Mouse (Mus musculus): ENCODE results near the gene Dgki.

DNA sequence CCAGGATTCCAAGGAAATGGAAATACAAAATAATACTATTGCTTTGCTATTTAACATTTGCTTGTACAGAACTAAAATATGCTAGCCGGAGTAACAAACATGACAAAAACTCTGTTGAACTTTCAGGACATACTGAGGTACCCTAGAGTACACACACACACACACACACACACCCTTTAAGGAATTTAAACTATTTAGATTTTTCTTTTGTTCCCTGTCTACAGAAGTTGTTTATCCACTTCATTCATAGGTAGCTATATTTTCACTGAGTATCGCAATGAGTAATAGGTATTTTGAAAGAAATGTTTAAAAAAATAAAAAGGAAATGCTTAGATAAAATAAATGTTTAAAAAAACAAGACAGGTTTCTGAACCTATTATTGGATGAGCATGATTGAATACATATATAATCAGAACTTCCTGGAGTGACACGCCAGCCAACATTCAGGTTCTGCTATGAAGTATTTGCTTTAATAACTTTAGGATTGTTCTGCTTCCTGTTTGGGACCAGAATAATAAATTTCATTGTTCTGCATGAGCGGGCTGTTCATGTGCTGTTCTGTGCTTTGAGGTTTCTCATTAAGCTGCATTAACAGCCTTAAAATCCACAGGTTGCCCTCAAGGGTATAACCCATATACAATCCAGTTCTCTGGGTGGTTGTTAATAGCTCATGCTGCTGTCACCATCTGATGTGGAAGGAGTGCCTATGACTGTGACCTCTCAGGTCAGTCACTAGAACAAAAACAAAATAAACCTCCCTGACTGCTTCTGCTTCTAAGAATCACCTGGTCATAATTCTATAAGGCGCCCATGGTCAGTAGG lies 457.7 kb downstream of the Dgki start:
- no peak for TF ChIP-seq TAL1 (conservative IDR thresholded peaks at IDR 0.05; ENCODE audit: low read depth, low read length)
- TF ChIP-seq CTCF (IDR thresholded peaks at IDR 0.05; ENCODE audit: low read depth, low read length), result no peak
- TF ChIP-seq GATA1 (IDR thresholded peaks at IDR 0.05; ENCODE audit: borderline replicate concordance, low read length), result no peak
- no peak for TF ChIP-seq POLR2AphosphoS5 (IDR thresholded peaks at IDR 0.05; ENCODE audit: insufficient replicate concordance, low read depth, low read length)
- TF ChIP-seq GATA2 (IDR thresholded peaks at IDR 0.05; ENCODE audit: borderline replicate concordance, low read depth, low read length), result no peak
